Mouse (Mus musculus) embryonic fibroblast, embryonic 13.5 days (primary cell): ENCODE measurements around the gene Olfr69.

ENCODE experiments used
- CTCF ChIP-seq: IDR thresholded peaks from 2 replicates; pipeline ENCODE4 v1.5.1; 2011; ENCODE audit warnings: mild to moderate bottlenecking, control low read depth, low read length, moderate library complexity, borderline replicate concordance; ENCODE audit not compliant: insufficient read depth
- POLR2A ChIP-seq: IDR thresholded peaks from 2 replicates; pipeline ENCODE4 v1.6.1; 2011; ENCODE audit warnings: low read depth, mild to moderate bottlenecking, control low read depth, low read length, moderate library complexity

DNA sequence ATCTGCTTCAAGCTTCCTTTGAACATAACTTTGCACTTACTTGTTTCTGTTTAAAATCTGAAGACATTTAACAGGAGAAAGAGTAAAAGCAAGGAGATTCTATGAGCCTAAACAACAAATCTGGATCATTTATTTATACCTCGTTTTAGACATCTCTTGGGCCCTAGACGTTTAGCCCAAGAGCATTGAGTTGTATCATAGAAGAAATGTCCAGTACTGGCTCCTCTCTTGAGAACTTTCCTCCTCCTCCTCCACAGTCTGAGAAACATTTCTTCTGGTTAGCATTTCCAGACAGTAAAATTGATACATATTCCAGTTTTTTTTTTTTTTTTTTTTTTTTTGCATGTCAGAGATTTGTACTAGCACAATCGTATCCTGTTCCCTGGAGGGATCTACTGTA is 20.3 kb upstream of the Olfr69 start, which contains the start of gene Olfr67:
- no peak for TF ChIP-seq CTCF
- TF ChIP-seq POLR2A: no peak
